Mouse (Mus musculus): ENCODE data around the gene Metap2. TPM values are rescaled to one million over a fixed set of nuclear protein-coding genes. Genes with fewer than 3 reads are reported as not detected.

Gene Metap2
- polyA plus RNA-seq, 1 experiment = 9.5 TPM

GRCm38 (mm10) chr10:93831730-93832574, 64.9 kb downstream of the Metap2 start:
- Histone ChIP-seq H3K4me3 (ENCODE audit: low read depth, low read length) (no peak overlapping the region), H3K27ac (ENCODE audit: insufficient read depth, low read depth, low read length) (no peak overlapping the region), H3K4me1 (ENCODE audit: control insufficient read depth, insufficient read depth, insufficient read length, low read length) (peaks cover 8% of the 10 kb centered on the region; the same call in 1 of the 2 replicates), H3K27me3 (ENCODE audit: control insufficient read depth, insufficient read depth, low read length) (peaks cover 52% of the 10 kb centered on the region), H3K36me3 (ENCODE audit: control insufficient read depth, insufficient read depth, low read length) (no peaks in the 10 kb centered on the region)
- no peak for TF ChIP-seq POLR2A (IDR thresholded peaks at IDR 0.05; ENCODE audit: low read depth, low read length)
- TF ChIP-seq CTCF (IDR thresholded peaks at IDR 0.05; ENCODE audit: extremely low read depth, insufficient read length, insufficient replicate concordance, low read depth, low read length) = no peak
- WGBS = 10% methylated on average over 18 of the region's 18 CpGs

DNA sequence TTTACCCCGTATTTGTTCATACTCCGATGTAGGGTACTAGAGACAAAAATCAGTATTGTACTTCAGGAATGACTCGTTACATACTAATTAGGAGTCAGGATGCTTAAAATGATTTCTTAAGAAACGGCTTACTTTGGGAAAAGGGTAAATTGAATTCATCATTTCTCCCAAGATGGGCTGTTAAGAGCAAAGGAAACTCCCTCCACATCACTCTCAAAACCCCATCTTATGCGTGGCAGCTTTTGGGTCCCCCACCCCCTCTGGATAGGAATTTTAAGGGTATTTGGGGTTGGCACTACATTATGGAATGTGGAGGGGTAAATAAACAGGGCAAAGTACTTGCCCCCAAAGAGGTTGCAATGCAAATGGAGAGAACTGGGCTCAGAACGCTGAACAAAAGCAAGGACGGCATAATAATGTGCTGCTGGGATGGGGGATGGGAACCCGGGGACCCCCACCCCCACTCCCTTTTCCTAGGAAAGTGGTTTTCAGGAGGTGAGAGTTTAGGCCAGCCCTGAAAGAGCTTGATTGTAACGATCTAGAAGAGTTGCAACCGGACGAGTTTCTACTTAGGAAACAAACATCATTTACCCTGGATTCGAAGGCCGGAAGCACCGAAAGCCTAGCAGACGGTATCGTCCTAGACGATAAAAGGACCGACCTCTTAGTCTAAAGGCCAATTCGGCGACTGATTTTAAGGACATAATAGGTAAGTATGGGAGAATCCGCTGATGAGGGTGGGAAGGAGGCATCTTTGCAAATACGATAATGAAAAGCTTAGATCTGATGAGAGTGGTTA, 65.8 kb downstream of the Metap2 start, which contains the start of gene Usp44:
Usp44 (plus strand) TSS at position 625 of the 799 bp plus-strand sequence.
- TF ChIP-seq CTCF (IDR thresholded peaks at IDR 0.05; ENCODE audit: extremely low read depth, insufficient read length, insufficient replicate concordance, low read depth, low read length) (no peak), POLR2A (IDR thresholded peaks at IDR 0.05; ENCODE audit: low read depth, low read length) (no peak)
- H3K4me3 ChIP-seq (ENCODE audit: low read depth, low read length) = no peak within 1 kb of the TSS
- H3K27me3 ChIP-seq (ENCODE audit: control insufficient read depth, insufficient read depth, low read length) = peaks cover 47% of the 10 kb centered on the region
- 22% methylated on average over 22 of the region's 22 CpGs for WGBS
- no peak within 1 kb of the TSS for H3K27ac ChIP-seq (ENCODE audit: insufficient read depth, low read depth, low read length)
- H3K36me3 ChIP-seq (ENCODE audit: control insufficient read depth, insufficient read depth, low read length) = no peaks in the 10 kb centered on the region
- peaks cover 8% of the 10 kb centered on the region; the same call in 1 of the 2 replicates for H3K4me1 ChIP-seq (ENCODE audit: control insufficient read depth, insufficient read depth, insufficient read length, low read length)

- H3K4me3 ChIP-seq (ENCODE audit: low read depth, low read length) = no peak overlapping the region
- WGBS = 47% methylated on average over 9 of the region's 9 CpGs
- TF ChIP-seq POLR2A (IDR thresholded peaks at IDR 0.05; ENCODE audit: low read depth, low read length) = no peak
- TF ChIP-seq CTCF (IDR thresholded peaks at IDR 0.05; ENCODE audit: extremely low read depth, insufficient read length, insufficient replicate concordance, low read depth, low read length) = no peak
- H3K27ac ChIP-seq (ENCODE audit: insufficient read depth, low read depth, low read length) = no peak overlapping the region
- peaks cover 43% of the 10 kb centered on the region for H3K27me3 ChIP-seq (ENCODE audit: control insufficient read depth, insufficient read depth, low read length)
- peaks cover 8% of the 10 kb centered on the region; the same call in 1 of the 2 replicates for H3K4me1 ChIP-seq (ENCODE audit: control insufficient read depth, insufficient read depth, insufficient read length, low read length)
- no peaks in the 10 kb centered on the region for H3K36me3 ChIP-seq (ENCODE audit: control insufficient read depth, insufficient read depth, low read length)
Observed at GRCm38 (mm10) chr10:93829898-93830831, 66.7 kb downstream of the Metap2 start.

DNA sequence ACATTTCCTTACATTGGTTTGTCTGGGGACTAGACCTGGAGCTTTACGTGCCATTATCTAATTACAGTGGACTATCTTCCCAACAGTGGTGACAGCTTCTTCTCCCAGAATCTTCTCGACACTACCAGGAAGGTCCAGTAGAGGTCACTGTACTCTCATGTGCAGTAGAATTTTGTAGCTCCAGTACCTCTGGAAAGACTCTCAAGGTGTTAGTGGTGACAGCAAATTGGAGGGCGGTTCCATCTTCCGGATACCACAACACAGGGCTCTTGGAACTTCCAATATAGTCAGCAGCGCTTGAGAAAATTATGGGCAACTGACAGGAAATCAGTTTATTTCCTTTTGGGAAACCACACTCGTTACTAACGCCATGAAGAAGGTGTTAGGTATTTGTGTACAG, 78.2 kb downstream of the Metap2 start:
- no peak for TF ChIP-seq CTCF (IDR thresholded peaks at IDR 0.05; ENCODE audit: extremely low read depth, insufficient read length, insufficient replicate concordance, low read depth, low read length)
- TF ChIP-seq POLR2A (IDR thresholded peaks at IDR 0.05; ENCODE audit: low read depth, low read length) = no peak
- Histone ChIP-seq H3K27me3 (ENCODE audit: control insufficient read depth, insufficient read depth, low read length) (no peaks in the 10 kb centered on the region), H3K4me1 (ENCODE audit: control insufficient read depth, insufficient read depth, insufficient read length, low read length) (no peaks in the 10 kb centered on the region), H3K36me3 (ENCODE audit: control insufficient read depth, insufficient read depth, low read length) (no peaks in the 10 kb centered on the region), H3K4me3 (ENCODE audit: low read depth, low read length) (no peak overlapping the region), H3K27ac (ENCODE audit: insufficient read depth, low read depth, low read length) (no peak overlapping the region)
- WGBS = 16% methylated on average over 7 of the region's 7 CpGs

DNA sequence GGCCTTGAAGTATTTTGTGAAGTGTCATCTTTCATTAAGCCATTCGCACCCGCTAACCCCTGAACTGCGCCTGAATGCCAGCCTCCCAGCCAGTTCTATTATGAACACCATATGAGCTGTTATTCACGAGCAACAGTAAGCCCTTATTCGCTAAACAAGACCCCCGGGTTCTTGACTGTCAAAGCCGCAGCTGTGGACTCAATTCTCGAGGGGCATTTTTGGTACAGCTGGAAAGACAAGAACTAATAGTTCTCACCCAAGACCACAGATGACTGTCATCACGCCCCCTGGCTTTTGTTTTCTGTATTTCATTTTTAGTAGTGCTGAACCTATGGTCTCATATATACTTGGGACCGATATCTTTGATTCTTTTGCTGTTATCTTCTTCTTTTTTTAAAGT, 83.1 kb downstream of the Metap2 start:
- 83% methylated on average over 10 of the region's 10 CpGs for WGBS
- no peak overlapping the region for H3K4me3 ChIP-seq (ENCODE audit: low read depth, low read length)
- no peaks in the 10 kb centered on the region for H3K4me1 ChIP-seq (ENCODE audit: control insufficient read depth, insufficient read depth, insufficient read length, low read length)
- TF ChIP-seq POLR2A (IDR thresholded peaks at IDR 0.05; ENCODE audit: low read depth, low read length) = no peak
- TF ChIP-seq CTCF (IDR thresholded peaks at IDR 0.05; ENCODE audit: extremely low read depth, insufficient read length, insufficient replicate concordance, low read depth, low read length) = no peak
- no peak overlapping the region for H3K27ac ChIP-seq (ENCODE audit: insufficient read depth, low read depth, low read length)
- H3K27me3 ChIP-seq (ENCODE audit: control insufficient read depth, insufficient read depth, low read length) = no peaks in the 10 kb centered on the region
- H3K36me3 ChIP-seq (ENCODE audit: control insufficient read depth, insufficient read depth, low read length) = no peaks in the 10 kb centered on the region

DNA sequence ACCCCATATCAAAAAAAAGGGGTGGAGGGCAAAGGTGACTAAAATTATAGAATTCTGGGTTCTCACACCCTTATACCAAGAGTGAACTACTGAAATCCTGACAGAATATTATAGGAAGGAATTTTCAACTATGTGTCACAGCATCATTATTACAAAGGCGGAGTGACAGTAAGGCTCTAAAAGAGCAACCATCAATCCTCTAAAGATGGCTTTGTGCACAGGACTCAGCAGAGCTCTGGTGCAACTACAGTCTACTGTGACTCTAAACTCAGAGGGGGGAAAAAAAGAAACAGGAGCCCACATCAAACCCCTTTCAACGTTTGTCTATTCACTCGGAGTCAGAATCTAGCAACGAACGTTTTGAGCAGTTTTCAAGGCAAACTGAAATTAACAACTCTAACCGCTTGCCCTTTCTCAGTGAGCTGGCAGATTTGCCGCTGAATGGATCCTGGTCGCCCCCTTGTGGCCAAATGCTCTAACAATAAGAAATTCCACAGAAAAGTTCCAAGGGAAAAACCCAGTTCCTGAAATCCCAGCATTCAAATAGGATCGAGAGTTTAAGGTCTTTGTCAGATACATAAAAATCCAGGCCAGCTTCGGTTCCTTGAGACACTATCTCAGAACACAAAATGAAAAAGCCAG, 84.0 kb downstream of the Metap2 start:
- Histone ChIP-seq H3K36me3 (ENCODE audit: control insufficient read depth, insufficient read depth, low read length) (no peaks in the 10 kb centered on the region), H3K27ac (ENCODE audit: insufficient read depth, low read depth, low read length) (no peak overlapping the region), H3K4me3 (ENCODE audit: low read depth, low read length) (no peak overlapping the region), H3K4me1 (ENCODE audit: control insufficient read depth, insufficient read depth, insufficient read length, low read length) (no peaks in the 10 kb centered on the region), H3K27me3 (ENCODE audit: control insufficient read depth, insufficient read depth, low read length) (no peaks in the 10 kb centered on the region)
- TF ChIP-seq CTCF (IDR thresholded peaks at IDR 0.05; ENCODE audit: extremely low read depth, insufficient read length, insufficient replicate concordance, low read depth, low read length) (peak; percentile 86; the same call in 1 of the 2 replicates), POLR2A (IDR thresholded peaks at IDR 0.05; ENCODE audit: low read depth, low read length) (no peak)
- WGBS = 9% methylated on average over 10 of the region's 10 CpGs
